Mouse (Mus musculus): ENCODE measurements around the gene Polg. TPM values are rescaled to one million over a fixed set of nuclear protein-coding genes. Genes with fewer than 3 reads are reported as not detected.

Polg gene
- total and polyA plus RNA-seq, 2 experiments: 28.9 to 31.9 TPM

GRCm38 (mm10) chr7:79505376-79505775 is 39.2 kb upstream of the Polg start:
- Histone ChIP-seq H3K79me2 (ENCODE audit: control insufficient read depth, insufficient read depth, low read length) (no peaks in the 10 kb centered on the region), H3K36me3 (ENCODE audit: control insufficient read depth, insufficient read depth, low read length) (no peaks in the 10 kb centered on the region), H3K27ac (replicated peaks; ENCODE audit: insufficient read depth, low read depth, low read length) (no peak overlapping the region), H3K27me3 (ENCODE audit: control insufficient read depth, insufficient read depth, low read length) (peaks cover 31% of the 10 kb centered on the region), H3K9ac (ENCODE audit: low read depth, low read length) (no peak overlapping the region), H3K4me1 (ENCODE audit: control insufficient read depth, insufficient read depth, low read length) (peaks cover 3% of the 10 kb centered on the region; the same call in 1 of the 2 replicates), H3K4me3 (ENCODE audit: insufficient read depth, low read depth, low read length) (no peak overlapping the region)
- WGBS: 6% methylated on average over 22 of the region's 22 CpGs
- TF ChIP-seq CTCF (IDR thresholded peaks at IDR 0.05; ENCODE audit: low read depth, low read length) (no peak), POLR2A (IDR thresholded peaks at IDR 0.05; ENCODE audit: extremely low read depth, insufficient read depth, low read length) (no peak)
- DNase-seq (ENCODE audit: extremely low read depth, low read depth, low spot score): no peak

- 3% methylated on average over 41 of the region's 42 CpGs for WGBS
- DNase-seq (ENCODE audit: extremely low read depth, low read depth, low spot score): no peak
- peaks cover 3% of the 10 kb centered on the region; the same call in 1 of the 2 replicates for H3K4me1 ChIP-seq (ENCODE audit: control insufficient read depth, insufficient read depth, low read length)
- peaks cover 30% of the 10 kb centered on the region for H3K27me3 ChIP-seq (ENCODE audit: control insufficient read depth, insufficient read depth, low read length)
- no peak overlapping the region for H3K27ac ChIP-seq (replicated peaks; ENCODE audit: insufficient read depth, low read depth, low read length)
- H3K4me3 ChIP-seq (ENCODE audit: insufficient read depth, low read depth, low read length): no peak overlapping the region
- no peak overlapping the region for H3K9ac ChIP-seq (ENCODE audit: low read depth, low read length)
- no peaks in the 10 kb centered on the region for H3K79me2 ChIP-seq (ENCODE audit: control insufficient read depth, insufficient read depth, low read length)
- TF ChIP-seq CTCF (IDR thresholded peaks at IDR 0.05; ENCODE audit: low read depth, low read length): no peak
- no peak for TF ChIP-seq POLR2A (IDR thresholded peaks at IDR 0.05; ENCODE audit: extremely low read depth, insufficient read depth, low read length)
- H3K36me3 ChIP-seq (ENCODE audit: control insufficient read depth, insufficient read depth, low read length): no peaks in the 10 kb centered on the region
Observed at GRCm38 (mm10) chr7:79504723-79505122, 38.6 kb upstream of the Polg start.

GRCm38 (mm10) chr7:79503656-79504250 is 37.6 kb upstream of the Polg start:
- TF ChIP-seq POLR2A (IDR thresholded peaks at IDR 0.05; ENCODE audit: extremely low read depth, insufficient read depth, low read length): no peak
- no peak for TF ChIP-seq CTCF (IDR thresholded peaks at IDR 0.05; ENCODE audit: low read depth, low read length)
- H3K79me2 ChIP-seq (ENCODE audit: control insufficient read depth, insufficient read depth, low read length): no peaks in the 10 kb centered on the region
- no peak for DNase-seq (ENCODE audit: extremely low read depth, low read depth, low spot score)
- WGBS: 7% methylated on average over 5 of the region's 5 CpGs
- no peak overlapping the region for H3K9ac ChIP-seq (ENCODE audit: low read depth, low read length)
- peaks cover 3% of the 10 kb centered on the region; the same call in 1 of the 2 replicates for H3K4me1 ChIP-seq (ENCODE audit: control insufficient read depth, insufficient read depth, low read length)
- H3K27ac ChIP-seq (replicated peaks; ENCODE audit: insufficient read depth, low read depth, low read length): no peak overlapping the region
- H3K36me3 ChIP-seq (ENCODE audit: control insufficient read depth, insufficient read depth, low read length): no peaks in the 10 kb centered on the region
- H3K27me3 ChIP-seq (ENCODE audit: control insufficient read depth, insufficient read depth, low read length): peaks cover 28% of the 10 kb centered on the region
- H3K4me3 ChIP-seq (ENCODE audit: insufficient read depth, low read depth, low read length): no peak overlapping the region

- TF ChIP-seq CTCF (IDR thresholded peaks at IDR 0.05; ENCODE audit: low read depth, low read length): no peak
- TF ChIP-seq POLR2A (IDR thresholded peaks at IDR 0.05; ENCODE audit: extremely low read depth, insufficient read depth, low read length): no peak
- 22% methylated on average over 6 of the region's 6 CpGs for WGBS
Observed at GRCm38 (mm10) chr7:79503103-79503455, 36.9 kb upstream of the Polg start.

GRCm38 (mm10) chr7:79502152-79503102 is 36.3 kb upstream of the Polg start:
- no peak overlapping the region for H3K4me3 ChIP-seq (ENCODE audit: insufficient read depth, low read depth, low read length)
- no peak overlapping the region for H3K27ac ChIP-seq (replicated peaks; ENCODE audit: insufficient read depth, low read depth, low read length)
- H3K9ac ChIP-seq (ENCODE audit: low read depth, low read length): no peak overlapping the region
- no peak for DNase-seq (ENCODE audit: extremely low read depth, low read depth, low spot score)
- TF ChIP-seq POLR2A (IDR thresholded peaks at IDR 0.05; ENCODE audit: extremely low read depth, insufficient read depth, low read length) (no peak), CTCF (IDR thresholded peaks at IDR 0.05; ENCODE audit: low read depth, low read length) (no peak)
- no peaks in the 10 kb centered on the region for H3K36me3 ChIP-seq (ENCODE audit: control insufficient read depth, insufficient read depth, low read length)
- peaks cover 27% of the 10 kb centered on the region for H3K27me3 ChIP-seq (ENCODE audit: control insufficient read depth, insufficient read depth, low read length)
- 11% methylated on average over 10 of the region's 10 CpGs for WGBS
- H3K79me2 ChIP-seq (ENCODE audit: control insufficient read depth, insufficient read depth, low read length): no peaks in the 10 kb centered on the region
- H3K4me1 ChIP-seq (ENCODE audit: control insufficient read depth, insufficient read depth, low read length): peaks cover 3% of the 10 kb centered on the region; the same call in 1 of the 2 replicates

More at GRCm38 (mm10) chr7:79503103-79503455, 36.9 kb upstream of the Polg start:
- Histone ChIP-seq H3K27me3 (ENCODE audit: control insufficient read depth, insufficient read depth, low read length) (peaks cover 25% of the 10 kb centered on the region), H3K4me3 (ENCODE audit: insufficient read depth, low read depth, low read length) (no peak overlapping the region), H3K9ac (ENCODE audit: low read depth, low read length) (no peak overlapping the region), H3K27ac (replicated peaks; ENCODE audit: insufficient read depth, low read depth, low read length) (no peak overlapping the region), H3K36me3 (ENCODE audit: control insufficient read depth, insufficient read depth, low read length) (no peaks in the 10 kb centered on the region), H3K79me2 (ENCODE audit: control insufficient read depth, insufficient read depth, low read length) (no peaks in the 10 kb centered on the region), H3K4me1 (ENCODE audit: control insufficient read depth, insufficient read depth, low read length) (peaks cover 3% of the 10 kb centered on the region; the same call in 1 of the 2 replicates)
- no peak for DNase-seq (ENCODE audit: extremely low read depth, low read depth, low spot score)
